14 mouse cellular contexts compared by ENCODE assay signal in the genomic region with DNA sequence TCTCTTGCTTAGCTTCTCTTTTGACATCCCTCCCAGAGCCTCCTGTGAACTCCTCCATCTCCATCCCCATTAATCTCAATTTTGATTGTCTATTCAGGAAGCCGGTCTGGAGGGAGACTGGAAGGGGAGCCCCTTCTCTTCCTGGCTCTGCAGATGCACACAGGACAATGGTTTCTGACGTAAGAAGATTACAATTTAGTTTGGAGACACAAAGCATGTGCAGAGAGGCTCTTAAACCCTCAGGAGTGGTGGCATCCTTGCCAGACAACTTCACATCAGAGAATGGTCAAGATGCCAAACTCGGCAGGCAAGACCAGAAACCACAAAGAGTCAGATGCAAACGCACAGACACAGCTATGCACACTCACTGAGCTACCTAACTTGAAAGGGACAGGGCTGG. TPM values are rescaled to one million over a fixed set of nuclear protein-coding genes. Genes with fewer than 3 reads are reported as not detected.
DNase-seq lines count a peak whose midpoint lies in the region; ATAC-seq lines count a peak whose summit lies in the region.
"Had no signal": no experiment of that assay in that cellular context is flagged by ENCODE, and none has a peak within 500 bp of the region (broad histone marks: within the 10 kb centered on the region; RNA-seq: fewer than 3 reads in every experiment).

No protein-coding gene starts in this region.

- H3K9ac ChIP-seq in heart, embryonic 11.5 days (ENCODE audit: low read depth, low read length): no peak overlapping the region
- H3K9ac ChIP-seq in kidney, embryonic 16.5 days (replicated peaks; ENCODE audit: low read length): no peak overlapping the region
- H3K9ac ChIP-seq in kidney, embryonic 14.5 days (ENCODE audit: low read depth, low read length): no peak overlapping the region
- H3K9ac ChIP-seq in stomach, embryonic 16.5 days (ENCODE audit: low read length): no peak overlapping the region
- H3K9ac ChIP-seq: midbrain, embryonic 15.5 days had no signal

- H3K27me3 ChIP-seq in heart, embryonic 11.5 days (ENCODE audit: control insufficient read depth, insufficient read depth, low read length): peaks cover 2% of the 10 kb centered on the region
- H3K27me3 ChIP-seq in kidney, embryonic 16.5 days (ENCODE audit: insufficient read depth, low read length): no peaks in the 10 kb centered on the region
- no peaks in the 10 kb centered on the region for H3K27me3 ChIP-seq in kidney, embryonic 14.5 days (ENCODE audit: control insufficient read depth, insufficient read depth, low read length)
- H3K27me3 ChIP-seq in stomach, embryonic 16.5 days (ENCODE audit: control insufficient read depth, insufficient read depth, low read length): no peaks in the 10 kb centered on the region
- H3K27me3 ChIP-seq: midbrain, embryonic 15.5 days had no signal

- WGBS in heart, embryonic 11.5 days (ENCODE audit: insufficient replicate concordance): 61% methylated on average over 4 of the region's 4 CpGs
- 58% methylated on average over 4 of the region's 4 CpGs for WGBS in kidney, embryonic 16.5 days
- WGBS in kidney, embryonic 14.5 days: 72% methylated on average over 4 of the region's 4 CpGs
- 50% methylated on average over 4 of the region's 4 CpGs for WGBS in stomach, embryonic 16.5 days

- H3K36me3 ChIP-seq in heart, embryonic 11.5 days (ENCODE audit: control insufficient read depth, insufficient read depth, low read length): no peaks in the 10 kb centered on the region
- no peaks in the 10 kb centered on the region for H3K36me3 ChIP-seq in kidney, embryonic 16.5 days (ENCODE audit: insufficient read depth, low read length)
- H3K36me3 ChIP-seq in kidney, embryonic 14.5 days (ENCODE audit: control insufficient read depth, insufficient read depth, low read length): no peaks in the 10 kb centered on the region
- no peaks in the 10 kb centered on the region for H3K36me3 ChIP-seq in stomach, embryonic 16.5 days (ENCODE audit: control insufficient read depth, insufficient read depth, low read length)
- H3K36me3 ChIP-seq: G1E; midbrain, embryonic 15.5 days had no signal

- peak overlapping the region; percentile 54 for H3K27ac ChIP-seq in heart, embryonic 11.5 days (ENCODE audit: low read depth, low read length)
- peak overlapping the region; percentile 47; the same call in 1 of the 2 replicates for H3K27ac ChIP-seq in kidney, embryonic 16.5 days (ENCODE audit: low read length)
- H3K27ac ChIP-seq in kidney, embryonic 14.5 days (ENCODE audit: low read depth, low read length): no peak overlapping the region
- peak overlapping the region; percentile 11; the same call in 1 of the 2 replicates for H3K27ac ChIP-seq in stomach, embryonic 16.5 days (ENCODE audit: low read length)
- H3K27ac ChIP-seq: midbrain, embryonic 15.5 days had no signal

- DNase-seq in heart, adult 18-20 months: no peak
- peak; percentile 45 for DNase-seq in lung, postnatal 10 days
- no peak for DNase-seq in lung, postnatal 25 days (ENCODE audit: low spot score)
- no peak for DNase-seq in cerebellum, postnatal 10 days
- DNase-seq: adrenal gland, postnatal 10 days; cerebellum, adult 9-10 months; right cerebral cortex, postnatal 25 days had no signal

- no peaks in the 10 kb centered on the region for H3K9me3 ChIP-seq in heart, embryonic 11.5 days (replicated peaks; ENCODE audit: control insufficient read depth, low read length)
- H3K9me3 ChIP-seq in kidney, embryonic 16.5 days (ENCODE audit: low read length): no peaks in the 10 kb centered on the region
- no peaks in the 10 kb centered on the region for H3K9me3 ChIP-seq in kidney, embryonic 14.5 days (ENCODE audit: control insufficient read depth, low read length)
- H3K9me3 ChIP-seq in stomach, embryonic 16.5 days (replicated peaks; ENCODE audit: control insufficient read depth, low read length): no peaks in the 10 kb centered on the region
- H3K9me3 ChIP-seq: midbrain, embryonic 15.5 days had no signal

- ATAC-seq in heart, embryonic 11.5 days (replicated peaks; ENCODE audit: insufficient number of reproducible peaks, low FRiP score, low TSS enrichment): no peak
- no peak for ATAC-seq in kidney, embryonic 16.5 days (ENCODE audit: low FRiP score, low TSS enrichment)
- no peak for ATAC-seq in kidney, embryonic 14.5 days (ENCODE audit: low FRiP score, low TSS enrichment)
- ATAC-seq in stomach, embryonic 16.5 days (ENCODE audit: insufficient read depth, low FRiP score): no peak
- ATAC-seq: intestine, postnatal 0 days; midbrain, embryonic 15.5 days had no signal

- peaks cover 59% of the 10 kb centered on the region for H3K4me1 ChIP-seq in heart, embryonic 11.5 days (ENCODE audit: control insufficient read depth, insufficient read depth, low read length)
- H3K4me1 ChIP-seq in kidney, embryonic 16.5 days (ENCODE audit: insufficient read depth, low read length): peaks cover 57% of the 10 kb centered on the region
- peaks cover 31% of the 10 kb centered on the region for H3K4me1 ChIP-seq in kidney, embryonic 14.5 days (ENCODE audit: control insufficient read depth, insufficient read depth, low read length)
- peaks cover 51% of the 10 kb centered on the region for H3K4me1 ChIP-seq in stomach, embryonic 16.5 days (ENCODE audit: control insufficient read depth, insufficient read depth, low read length)

- no peak overlapping the region for H3K4me3 ChIP-seq in heart, embryonic 11.5 days (ENCODE audit: low read depth, low read length)
- no peak overlapping the region for H3K4me3 ChIP-seq in kidney, embryonic 16.5 days (ENCODE audit: low read length)
- H3K4me3 ChIP-seq in kidney, embryonic 14.5 days (ENCODE audit: low read length): no peak overlapping the region
- no peak overlapping the region for H3K4me3 ChIP-seq in stomach, embryonic 16.5 days (replicated peaks; ENCODE audit: low read length)
- H3K4me3 ChIP-seq: midbrain, embryonic 15.5 days had no signal

- H3K4me2 ChIP-seq in heart, embryonic 11.5 days: no peak overlapping the region
- no peak overlapping the region for H3K4me2 ChIP-seq in kidney, embryonic 16.5 days (replicated peaks; ENCODE audit: low read depth, low read length)
- no peak overlapping the region for H3K4me2 ChIP-seq in kidney, embryonic 14.5 days (replicated peaks; ENCODE audit: low read depth, low read length)
- no peak overlapping the region for H3K4me2 ChIP-seq in stomach, embryonic 16.5 days (ENCODE audit: low read depth, low read length)
- H3K4me2 ChIP-seq: midbrain, embryonic 15.5 days had no signal

RNA-seq across cellular contexts. Expression of gene Cd9, which starts 22.7 kb away (rescaled TPM):
- polyA plus RNA-seq in heart, embryonic 11.5 days (2014; fragmentation: Nextera tagmentation; extraction: Ambion mirVana): 70.9 and 80.8 TPM in 2 replicates
- total RNA-seq in heart, adult 18-20 months (2021): 10 to 100 TPM; 49.9 to 50.4 TPM
- polyA plus RNA-seq in kidney, embryonic 16.5 days (2015; fragmentation: Nextera tagmentation; extraction: Ambion mirVana): 158 and 178 TPM in 2 replicates
- polyA plus RNA-seq in kidney, embryonic 14.5 days (2014; fragmentation: Nextera tagmentation; extraction: Ambion mirVana): 116 and 118 TPM in 2 replicates
- 452 and 514 TPM in 2 replicates for polyA plus RNA-seq in stomach, embryonic 16.5 days (2015; fragmentation: Nextera tagmentation; extraction: Ambion mirVana)
- total RNA-seq: G1E had no signal
- polyA plus RNA-seq: G1E had no signal
